ENCODE assay signal across 8 mouse cellular contexts in the genomic region with DNA sequence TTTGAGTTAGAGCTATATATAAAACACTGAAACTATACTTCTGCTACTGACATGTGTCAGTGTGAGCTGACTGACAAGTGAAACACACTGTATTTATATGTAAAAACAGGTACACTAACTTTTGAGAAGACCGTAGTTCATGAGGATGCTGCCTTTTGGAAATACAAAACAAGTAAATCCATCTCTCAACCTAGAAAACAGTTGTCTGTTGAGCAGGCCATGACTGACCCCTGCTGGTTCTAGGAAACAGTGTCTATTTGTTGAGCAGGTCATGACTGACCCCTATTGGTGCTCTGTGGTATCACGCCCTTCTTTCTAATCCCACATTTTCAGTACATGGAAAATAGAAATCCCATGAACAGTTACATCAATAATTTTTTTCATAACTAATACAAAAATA. TPM values are rescaled to one million over a fixed set of nuclear protein-coding genes. Genes with fewer than 3 reads are reported as not detected.
DNase-seq lines count a peak whose midpoint lies in the region; ATAC-seq lines count a peak whose summit lies in the region.

No protein-coding gene starts in this region.

- H3K4me1 ChIP-seq in heart, embryonic 11.5 days (ENCODE audit: control insufficient read depth, insufficient read depth, low read length), result no peaks in the 10 kb centered on the region; the same call in 1 of the 2 replicates
- H3K4me1 ChIP-seq in forebrain, embryonic 16.5 days (replicated peaks; ENCODE audit: control insufficient read depth, insufficient read depth, low read length), result no peaks in the 10 kb centered on the region

- no peak overlapping the region for H3K27ac ChIP-seq in heart, embryonic 11.5 days (ENCODE audit: low read depth, low read length)
- no peak overlapping the region for H3K27ac ChIP-seq in forebrain, embryonic 16.5 days (ENCODE audit: low read length)

- H3K4me2 ChIP-seq in heart, embryonic 11.5 days, result no peak overlapping the region
- H3K4me2 ChIP-seq in forebrain, embryonic 16.5 days (ENCODE audit: low read length), result no peak overlapping the region

- WGBS in heart, embryonic 11.5 days (ENCODE audit: insufficient replicate concordance), result 30% methylated on average over 2 of the region's 2 CpGs
- WGBS in forebrain, embryonic 16.5 days, result 6% methylated on average over 2 of the region's 2 CpGs

- intact Hi-C loops in heart, postnatal 36 days (cut with DNase I), result loop anchor here (1.0 to 10.0 kb wide), 6 partner anchors 258 to 809 kb away; a partner anchor contains a TSS

- H3K9ac ChIP-seq in heart, embryonic 11.5 days (ENCODE audit: low read depth, low read length), result no peak overlapping the region
- H3K9ac ChIP-seq in forebrain, embryonic 16.5 days (replicated peaks; ENCODE audit: low read depth, low read length), result no peak overlapping the region

- no peaks in the 10 kb centered on the region for H3K9me3 ChIP-seq in heart, embryonic 11.5 days (replicated peaks; ENCODE audit: control insufficient read depth, low read length)
- 0 out of 2 replicates have a peak, but pooled peaks cover 3% of the 10 kb centered on the region for H3K9me3 ChIP-seq in forebrain, embryonic 16.5 days (ENCODE audit: control insufficient read depth, low read length)

- H3K27me3 ChIP-seq in heart, embryonic 11.5 days (ENCODE audit: control insufficient read depth, insufficient read depth, low read length), result no peaks in the 10 kb centered on the region
- no peaks in the 10 kb centered on the region for H3K27me3 ChIP-seq in forebrain, embryonic 16.5 days (replicated peaks; ENCODE audit: control insufficient read depth, insufficient read depth, low read length)

- no peak for ATAC-seq in heart, embryonic 11.5 days (replicated peaks; ENCODE audit: insufficient number of reproducible peaks, low FRiP score, low TSS enrichment)
- peak; percentile 82 for ATAC-seq in forebrain, embryonic 16.5 days
- peak; percentile 100 for ATAC-seq in megakaryocyte progenitor cell, adult 5-6 weeks (replicated peaks; ENCODE audit: poor library complexity)

- DNase-seq in heart, adult 11 months, result peak; percentile 92
- DNase-seq in cerebellum, adult 18-20 months, result peak; percentile 69 to 87
- peak; percentile 78 to 84 for DNase-seq in heart, postnatal 36 days
- peak; percentile 83 to 92 for DNase-seq in layer of hippocampus, postnatal 14 days (ENCODE audit: low spot score in 2 of 2)
- DNase-seq in right cerebral cortex, postnatal 36 days (ENCODE audit: low spot score in 2 of 2), result peak; percentile 54 to 69

- no peaks in the 10 kb centered on the region; the same call in 1 of the 2 replicates for H3K36me3 ChIP-seq in heart, embryonic 11.5 days (ENCODE audit: control insufficient read depth, insufficient read depth, low read length)
- H3K36me3 ChIP-seq in forebrain, embryonic 16.5 days (ENCODE audit: control insufficient read depth, insufficient read depth), result no peaks in the 10 kb centered on the region

- no peak overlapping the region for H3K4me3 ChIP-seq in heart, embryonic 11.5 days (ENCODE audit: low read depth, low read length)
- no peak overlapping the region for H3K4me3 ChIP-seq in forebrain, embryonic 16.5 days (replicated peaks; ENCODE audit: low read length)

RNA-seq across cellular contexts. Expression of a gene that starts 14.3 kb away (rescaled TPM):
- polyA plus RNA-seq in heart, embryonic 11.5 days (2014; fragmentation: Nextera tagmentation; extraction: Ambion mirVana), result 10.8 and 11.5 TPM in 2 replicates
- polyA plus RNA-seq in forebrain, embryonic 16.5 days (2015; fragmentation: Nextera tagmentation; extraction: Ambion mirVana), result 31.9 and 34.3 TPM in 2 replicates
- 10 to 100 TPM; 16.8 to 17.3 TPM for total RNA-seq in heart, postnatal 36 days (2021)
- total RNA-seq in layer of hippocampus, postnatal 14 days (2021), result 10 to 100 TPM; 38.7 to 38.9 TPM
- total RNA-seq in megakaryocyte progenitor cell, adult 5-6 weeks (2015), result 6.2 and 9.6 TPM in 2 replicates
- total RNA-seq in megakaryocyte progenitor cell, adult 5-6 weeks (2017), result 15.3 and 16.9 TPM in 2 replicates

RNA-seq across cellular contexts. Expression of a gene that starts 16.4 kb away (rescaled TPM):
- 20.2 and 24.6 TPM in 2 replicates for polyA plus RNA-seq in heart, embryonic 11.5 days (2014; fragmentation: Nextera tagmentation; extraction: Ambion mirVana)
- polyA plus RNA-seq in forebrain, embryonic 16.5 days (2015; fragmentation: Nextera tagmentation; extraction: Ambion mirVana), result 8.4 and 10.6 TPM in 2 replicates
- total RNA-seq in heart, postnatal 36 days (2021), result 10 to 100 TPM; 17.8 to 19.3 TPM
- 1 to 10 TPM; 8.3 to 9.7 TPM for total RNA-seq in layer of hippocampus, postnatal 14 days (2021)
- total RNA-seq in megakaryocyte progenitor cell, adult 5-6 weeks (2015), result 0.56 and 1.8 TPM in 2 replicates
- total RNA-seq in megakaryocyte progenitor cell, adult 5-6 weeks (2017), result 1.8 and 2.9 TPM in 2 replicates
